Mouse (Mus musculus): Measurements from ENCODE around the gene Pheta1. TPM values are rescaled to one million over a fixed set of nuclear protein-coding genes. Genes with fewer than 3 reads are reported as not detected.

Pheta1 gene
- polyA plus RNA-seq, 1 experiment: 12.9 TPM

DNA sequence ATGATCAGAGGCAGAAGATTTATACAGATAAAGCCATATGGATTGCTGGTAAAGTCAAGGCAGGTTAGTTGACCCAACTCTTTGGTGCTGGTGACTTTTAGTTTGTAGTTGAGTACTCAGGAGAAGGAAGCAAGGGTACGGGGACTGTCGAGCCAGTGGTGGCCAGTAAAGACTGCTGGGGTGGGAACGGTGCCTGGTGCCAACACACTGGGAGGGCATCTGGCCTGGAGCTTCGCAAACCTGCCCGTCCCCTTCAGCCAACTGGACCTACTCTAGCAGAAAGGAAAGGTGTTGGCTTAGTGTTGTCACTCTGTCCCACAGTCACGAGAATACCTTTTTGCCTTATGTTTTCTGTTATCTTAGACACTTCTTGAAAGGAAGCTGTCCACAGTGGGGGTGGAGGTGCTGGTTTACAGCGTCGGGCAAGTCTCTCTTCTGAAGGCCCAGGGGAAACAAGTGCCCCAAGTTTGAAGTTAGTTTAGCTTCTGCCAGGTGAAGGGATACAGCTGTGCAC is 32.9 kb upstream of the Pheta1 start:
- H3K27ac ChIP-seq (ENCODE audit: insufficient read depth, low read length): no peak overlapping the region
- H3K4me3 ChIP-seq (ENCODE audit: insufficient read depth, low read length): no peak overlapping the region
- H3K4me1 ChIP-seq (ENCODE audit: control insufficient read depth, insufficient read depth, low read length): peaks cover 10% of the 10 kb centered on the region
- TF ChIP-seq CTCF (IDR thresholded peaks at IDR 0.05; ENCODE audit: extremely low read depth, insufficient read depth, low read length) (no peak), POLR2A (IDR thresholded peaks at IDR 0.05; ENCODE audit: extremely low read depth, insufficient read depth, low read length) (no peak)

DNA sequence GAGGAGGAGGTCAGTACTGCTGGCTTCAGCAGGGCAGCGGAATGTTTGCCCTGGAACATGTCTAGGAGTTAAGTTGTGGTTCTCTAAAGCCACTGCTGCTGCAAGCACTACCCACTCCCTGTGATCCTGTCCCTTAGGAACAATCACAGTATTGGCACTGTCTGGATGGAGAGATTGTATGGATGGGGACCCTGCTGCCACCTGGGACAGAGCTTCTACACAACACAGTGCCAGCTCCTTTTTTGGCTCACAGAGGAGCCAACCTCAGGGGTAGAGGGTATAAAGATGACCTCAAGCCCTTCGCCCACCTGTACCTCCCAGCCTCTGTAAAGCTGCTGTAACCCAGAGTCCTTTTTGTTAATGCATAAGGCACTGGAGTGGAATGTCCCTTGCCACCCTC is 32.2 kb upstream of the Pheta1 start:
- Histone ChIP-seq H3K27ac (ENCODE audit: insufficient read depth, low read length) (no peak overlapping the region), H3K4me3 (ENCODE audit: insufficient read depth, low read length) (no peak overlapping the region), H3K4me1 (ENCODE audit: control insufficient read depth, insufficient read depth, low read length) (peaks cover 8% of the 10 kb centered on the region)
- no peak for TF ChIP-seq CTCF (IDR thresholded peaks at IDR 0.05; ENCODE audit: extremely low read depth, insufficient read depth, low read length)
- no peak for TF ChIP-seq POLR2A (IDR thresholded peaks at IDR 0.05; ENCODE audit: extremely low read depth, insufficient read depth, low read length)

DNA sequence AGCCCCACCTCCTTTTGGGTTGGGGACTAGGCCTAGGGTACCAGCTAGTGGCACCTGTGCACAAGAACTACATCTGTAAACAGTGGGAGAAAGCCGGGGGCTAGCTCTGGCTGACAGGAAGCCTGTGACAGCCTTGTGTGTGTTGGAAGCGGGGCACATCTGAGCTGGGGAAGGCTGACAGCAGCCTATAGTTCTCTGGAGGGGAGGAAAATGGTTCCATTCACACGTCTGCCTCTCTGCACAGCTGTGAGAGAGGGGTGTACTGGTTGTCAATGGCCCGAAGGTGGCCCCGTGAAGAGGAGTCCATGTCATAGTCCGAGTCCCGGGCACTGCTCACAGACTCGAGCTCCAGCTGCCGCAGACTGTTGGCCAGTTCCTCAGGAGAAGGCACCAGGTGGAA is 31.2 kb upstream of the Pheta1 start:
- TF ChIP-seq POLR2A (IDR thresholded peaks at IDR 0.05; ENCODE audit: extremely low read depth, insufficient read depth, low read length) (no peak), CTCF (IDR thresholded peaks at IDR 0.05; ENCODE audit: extremely low read depth, insufficient read depth, low read length) (no peak)
- Histone ChIP-seq H3K4me3 (ENCODE audit: insufficient read depth, low read length) (no peak overlapping the region), H3K27ac (ENCODE audit: insufficient read depth, low read length) (no peak overlapping the region), H3K4me1 (ENCODE audit: control insufficient read depth, insufficient read depth, low read length) (peaks cover 2% of the 10 kb centered on the region)

DNA sequence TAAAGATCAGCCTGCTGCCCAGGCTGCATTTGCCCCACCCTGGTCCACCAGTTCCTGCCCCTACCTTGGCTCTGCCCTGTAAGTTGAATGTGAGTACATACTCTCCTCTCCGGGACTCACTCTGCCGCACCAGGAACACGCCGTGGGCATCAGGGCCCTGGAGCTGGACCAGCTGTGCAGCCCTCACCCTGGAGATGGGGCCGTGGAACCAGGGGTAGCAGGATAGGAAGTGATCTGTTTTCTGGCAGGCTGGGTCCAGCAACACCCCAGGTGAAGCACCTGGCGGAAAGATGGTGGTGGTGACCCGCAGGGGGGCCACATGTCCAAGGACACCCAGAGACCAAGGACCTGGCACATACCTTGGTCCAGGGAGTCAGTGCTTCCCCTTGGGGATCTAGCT is 30.4 kb upstream of the Pheta1 start:
- H3K4me3 ChIP-seq (ENCODE audit: insufficient read depth, low read length): no peak overlapping the region
- H3K27ac ChIP-seq (ENCODE audit: insufficient read depth, low read length): no peak overlapping the region
- TF ChIP-seq POLR2A (IDR thresholded peaks at IDR 0.05; ENCODE audit: extremely low read depth, insufficient read depth, low read length) (no peak), CTCF (IDR thresholded peaks at IDR 0.05; ENCODE audit: extremely low read depth, insufficient read depth, low read length) (no peak)
- peaks cover 2% of the 10 kb centered on the region for H3K4me1 ChIP-seq (ENCODE audit: control insufficient read depth, insufficient read depth, low read length)

DNA sequence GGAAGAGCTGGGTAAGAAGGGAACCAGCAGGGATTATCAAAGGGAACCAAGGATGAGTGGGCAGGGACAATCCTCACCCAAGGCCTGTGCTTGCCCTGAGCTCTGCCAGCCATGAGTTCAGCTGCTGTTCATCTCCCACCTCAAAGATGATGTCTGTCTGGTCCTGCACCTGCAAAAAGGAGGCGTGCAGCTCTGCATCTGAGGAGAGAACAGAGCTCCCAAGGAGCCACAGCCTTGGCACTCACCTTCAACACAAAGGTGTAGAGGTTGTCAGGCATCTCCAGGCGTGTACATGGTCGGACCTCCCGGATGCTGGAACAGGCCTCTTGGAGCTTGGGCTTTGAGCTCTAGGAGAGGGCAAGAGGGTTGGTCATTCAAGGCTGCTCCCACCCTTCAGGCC is 29.9 kb upstream of the Pheta1 start:
- no peak overlapping the region for H3K4me3 ChIP-seq (ENCODE audit: insufficient read depth, low read length)
- no peak overlapping the region for H3K27ac ChIP-seq (ENCODE audit: insufficient read depth, low read length)
- TF ChIP-seq CTCF (IDR thresholded peaks at IDR 0.05; ENCODE audit: extremely low read depth, insufficient read depth, low read length) (no peak), POLR2A (IDR thresholded peaks at IDR 0.05; ENCODE audit: extremely low read depth, insufficient read depth, low read length) (no peak)
- peaks cover 2% of the 10 kb centered on the region for H3K4me1 ChIP-seq (ENCODE audit: control insufficient read depth, insufficient read depth, low read length)

DNA sequence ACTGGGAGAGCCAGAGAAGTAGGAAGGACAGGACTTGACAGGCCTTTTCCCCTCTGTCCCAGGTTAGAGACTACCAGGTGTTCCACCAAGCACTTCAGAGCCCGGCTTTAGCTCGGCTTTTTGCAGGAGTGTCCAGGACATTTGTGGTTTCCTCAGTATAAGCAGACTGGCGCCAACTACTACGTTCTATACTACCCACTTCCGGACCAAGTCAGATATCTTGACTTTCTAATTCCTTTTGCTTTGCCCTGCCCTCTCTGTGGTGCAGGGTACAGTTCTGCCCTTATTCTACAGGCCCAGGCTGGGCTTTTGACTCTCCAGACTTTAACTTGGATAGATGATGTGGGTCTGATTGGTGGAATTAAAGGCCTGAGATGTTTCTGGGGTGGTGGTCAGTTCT is 29.2 kb upstream of the Pheta1 start:
- Histone ChIP-seq H3K4me3 (ENCODE audit: insufficient read depth, low read length) (no peak overlapping the region), H3K4me1 (ENCODE audit: control insufficient read depth, insufficient read depth, low read length) (peaks cover 2% of the 10 kb centered on the region), H3K27ac (ENCODE audit: insufficient read depth, low read length) (no peak overlapping the region)
- TF ChIP-seq POLR2A (IDR thresholded peaks at IDR 0.05; ENCODE audit: extremely low read depth, insufficient read depth, low read length) (no peak), CTCF (IDR thresholded peaks at IDR 0.05; ENCODE audit: extremely low read depth, insufficient read depth, low read length) (no peak)

DNA sequence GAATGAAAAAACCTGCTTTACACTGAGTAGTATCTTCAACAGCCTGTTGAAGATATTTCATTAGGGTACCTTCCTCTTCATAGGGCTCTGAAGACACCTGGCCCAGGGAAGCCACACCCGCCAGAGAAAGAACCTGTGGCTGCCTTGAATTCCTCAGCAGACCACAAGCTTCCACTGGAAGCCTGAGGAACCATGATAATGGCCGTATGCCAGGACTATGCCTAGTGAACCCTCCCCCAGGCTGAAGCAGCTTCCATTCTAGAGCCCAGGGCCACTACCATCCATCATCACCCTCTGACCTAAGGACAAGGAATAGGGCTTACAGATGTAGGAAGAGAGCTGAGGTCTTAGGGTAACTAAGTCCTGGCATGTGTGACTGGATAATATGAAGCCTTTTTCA is 28.6 kb upstream of the Pheta1 start:
- Histone ChIP-seq H3K4me1 (ENCODE audit: control insufficient read depth, insufficient read depth, low read length) (peaks cover 2% of the 10 kb centered on the region), H3K4me3 (ENCODE audit: insufficient read depth, low read length) (no peak overlapping the region), H3K27ac (ENCODE audit: insufficient read depth, low read length) (no peak overlapping the region)
- TF ChIP-seq CTCF (IDR thresholded peaks at IDR 0.05; ENCODE audit: extremely low read depth, insufficient read depth, low read length): no peak
- TF ChIP-seq POLR2A (IDR thresholded peaks at IDR 0.05; ENCODE audit: extremely low read depth, insufficient read depth, low read length): no peak

DNA sequence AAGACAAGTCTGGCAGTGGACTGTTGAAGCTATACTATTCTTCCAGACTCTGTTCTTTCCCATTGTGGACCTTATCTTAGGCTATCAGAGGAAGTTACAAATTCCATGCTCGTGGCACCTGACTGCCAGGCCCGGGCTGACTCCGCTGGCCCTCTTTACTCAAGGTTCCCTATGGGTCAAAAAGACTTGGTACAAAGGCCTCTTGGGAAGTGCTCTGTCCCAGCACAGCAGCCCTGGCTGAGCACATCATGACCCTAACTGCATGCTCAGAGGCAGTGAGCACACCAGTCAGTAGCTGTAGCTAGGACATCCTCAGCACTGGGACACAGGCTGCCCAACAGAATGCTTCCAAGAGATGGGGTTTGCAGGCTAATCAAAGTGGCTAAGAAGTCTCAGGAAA is 28.1 kb upstream of the Pheta1 start:
- peaks cover 2% of the 10 kb centered on the region for H3K4me1 ChIP-seq (ENCODE audit: control insufficient read depth, insufficient read depth, low read length)
- no peak overlapping the region for H3K4me3 ChIP-seq (ENCODE audit: insufficient read depth, low read length)
- no peak overlapping the region for H3K27ac ChIP-seq (ENCODE audit: insufficient read depth, low read length)
- no peak for TF ChIP-seq POLR2A (IDR thresholded peaks at IDR 0.05; ENCODE audit: extremely low read depth, insufficient read depth, low read length)
- TF ChIP-seq CTCF (IDR thresholded peaks at IDR 0.05; ENCODE audit: extremely low read depth, insufficient read depth, low read length): no peak

DNA sequence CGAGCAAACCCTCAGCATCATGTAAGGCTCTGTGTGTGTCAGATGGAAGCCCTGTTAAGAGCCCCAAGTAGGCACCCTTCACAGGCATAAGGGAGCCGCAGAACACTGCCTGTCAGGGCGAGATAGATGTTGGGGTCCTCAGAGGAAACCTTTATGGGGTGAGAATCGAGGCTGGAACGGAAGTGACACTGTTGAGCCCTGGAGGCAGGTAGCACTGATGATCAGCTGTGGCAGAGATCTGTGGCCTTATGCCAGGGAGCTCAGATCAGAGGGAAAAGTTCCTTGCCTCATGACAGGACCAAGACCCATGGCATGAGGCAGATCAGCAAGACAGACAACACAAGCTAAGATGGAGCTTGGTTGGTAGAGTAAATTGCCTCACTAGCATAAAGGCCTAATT is 27.7 kb upstream of the Pheta1 start:
- TF ChIP-seq CTCF (IDR thresholded peaks at IDR 0.05; ENCODE audit: extremely low read depth, insufficient read depth, low read length): no peak
- no peak for TF ChIP-seq POLR2A (IDR thresholded peaks at IDR 0.05; ENCODE audit: extremely low read depth, insufficient read depth, low read length)
- Histone ChIP-seq H3K4me3 (ENCODE audit: insufficient read depth, low read length) (no peak overlapping the region), H3K4me1 (ENCODE audit: control insufficient read depth, insufficient read depth, low read length) (peaks cover 2% of the 10 kb centered on the region), H3K27ac (ENCODE audit: insufficient read depth, low read length) (no peak overlapping the region)

DNA sequence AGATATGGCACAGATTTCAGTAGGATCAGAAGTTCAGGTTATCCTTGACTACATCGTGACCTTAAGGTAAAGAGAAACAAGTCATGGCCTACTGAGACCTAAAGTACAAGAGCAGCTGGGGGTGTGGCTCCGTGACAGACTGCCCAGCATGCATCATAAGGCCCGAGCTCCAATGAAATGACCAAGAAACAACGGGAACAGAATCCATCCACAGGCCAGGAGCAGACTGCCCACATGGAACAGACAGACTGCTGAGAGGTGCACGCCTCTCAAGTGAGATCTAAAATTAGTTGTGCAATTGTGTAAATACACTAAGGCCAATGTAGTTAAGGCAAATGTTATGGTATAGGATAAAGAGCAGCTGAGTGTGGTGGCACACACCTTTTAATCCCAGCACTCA is 27.2 kb upstream of the Pheta1 start:
- Histone ChIP-seq H3K4me3 (ENCODE audit: insufficient read depth, low read length) (no peak overlapping the region), H3K4me1 (ENCODE audit: control insufficient read depth, insufficient read depth, low read length) (peaks cover 2% of the 10 kb centered on the region), H3K27ac (ENCODE audit: insufficient read depth, low read length) (no peak overlapping the region)
- TF ChIP-seq CTCF (IDR thresholded peaks at IDR 0.05; ENCODE audit: extremely low read depth, insufficient read depth, low read length) (no peak), POLR2A (IDR thresholded peaks at IDR 0.05; ENCODE audit: extremely low read depth, insufficient read depth, low read length) (no peak)

Measured in cortical plate, adult 2 months (tissue).